Mouse (Mus musculus): ENCODE results near the gene Zfhx3. TPM values are rescaled to one million over a fixed set of nuclear protein-coding genes. Genes with fewer than 3 reads are reported as not detected.

Gene Zfhx3
- total RNA-seq, 2 experiments from 2014 or later, result 0.38 to 0.43 TPM

- ATAC-seq (replicated peaks; ENCODE audit: low FRiP score, poor library complexity, severe bottlenecking), result no peak
Observed at GRCm38 (mm10) chr8:108920151-108920550, 977.7 kb downstream of the Zfhx3 start.

GRCm38 (mm10) chr8:108923161-108923560 is 980.7 kb downstream of the Zfhx3 start:
- no peak for ATAC-seq (replicated peaks; ENCODE audit: low FRiP score, poor library complexity, severe bottlenecking)

DNA sequence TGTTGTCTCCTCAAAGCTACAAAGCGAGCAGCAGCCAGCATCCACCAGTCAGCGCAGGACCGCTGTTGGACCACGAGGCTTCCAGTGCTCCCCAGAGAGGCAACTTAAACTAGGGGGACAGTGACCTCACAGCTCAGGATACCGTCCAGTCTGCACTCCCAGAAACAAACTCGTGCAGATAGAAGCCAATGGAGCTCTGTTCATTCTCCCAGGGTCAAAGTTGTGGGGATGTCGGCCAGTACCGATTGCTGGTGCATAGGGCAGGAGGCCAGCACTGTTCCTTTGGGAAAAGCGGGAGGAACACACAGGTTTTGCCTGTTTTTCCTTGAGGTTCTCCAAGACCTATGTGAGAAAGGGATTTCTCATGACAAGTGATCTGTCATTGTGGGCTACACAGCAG is 982.1 kb downstream of the Zfhx3 start:
- no peak for ATAC-seq (replicated peaks; ENCODE audit: low FRiP score, poor library complexity, severe bottlenecking)

DNA sequence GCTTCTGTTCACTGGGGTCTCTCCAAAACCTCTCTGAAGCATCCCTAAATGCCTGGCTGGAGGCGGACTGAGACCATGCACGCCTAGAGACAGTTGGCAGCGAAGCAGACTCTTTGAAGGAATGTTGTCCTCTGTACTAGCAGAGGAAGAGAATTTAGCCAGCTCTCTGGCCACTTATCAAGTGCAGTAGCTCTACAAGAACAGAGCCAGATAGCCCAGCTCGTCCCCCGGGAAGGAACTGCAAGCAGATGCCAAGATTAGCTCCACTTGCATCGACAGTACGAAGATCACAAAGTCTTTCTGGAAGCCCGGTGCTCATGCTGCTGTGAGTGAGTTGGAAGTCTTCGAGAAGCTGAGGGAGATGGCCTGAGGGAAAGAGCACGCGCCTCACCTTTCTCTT is 983.7 kb downstream of the Zfhx3 start:
- ATAC-seq (replicated peaks; ENCODE audit: low FRiP score, poor library complexity, severe bottlenecking), result no peak

DNA sequence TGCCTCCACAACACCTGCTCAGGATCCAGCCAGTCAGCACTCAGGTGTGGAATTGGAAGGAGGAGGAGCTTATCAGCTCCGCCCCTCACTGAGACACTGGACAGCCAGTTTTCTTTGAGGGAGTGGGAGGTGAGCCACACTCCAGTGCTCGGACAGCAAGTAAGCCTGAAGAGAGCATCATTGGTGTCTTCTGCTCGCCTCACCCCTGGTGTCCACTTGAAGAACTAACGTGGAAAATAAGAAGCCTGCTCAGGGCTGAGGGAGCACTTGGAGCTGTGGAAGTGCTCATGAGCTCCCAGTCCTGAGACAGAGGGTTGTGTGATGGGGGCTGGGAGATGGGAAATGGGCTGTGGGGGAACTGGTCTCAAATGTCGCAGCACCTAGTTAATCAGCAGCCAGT is 988.2 kb downstream of the Zfhx3 start:
- no peak for ATAC-seq (replicated peaks; ENCODE audit: low FRiP score, poor library complexity, severe bottlenecking)

GRCm38 (mm10) chr8:108931837-108932236 is 989.4 kb downstream of the Zfhx3 start:
- ATAC-seq (replicated peaks; ENCODE audit: low FRiP score, poor library complexity, severe bottlenecking), result no peak

DNA sequence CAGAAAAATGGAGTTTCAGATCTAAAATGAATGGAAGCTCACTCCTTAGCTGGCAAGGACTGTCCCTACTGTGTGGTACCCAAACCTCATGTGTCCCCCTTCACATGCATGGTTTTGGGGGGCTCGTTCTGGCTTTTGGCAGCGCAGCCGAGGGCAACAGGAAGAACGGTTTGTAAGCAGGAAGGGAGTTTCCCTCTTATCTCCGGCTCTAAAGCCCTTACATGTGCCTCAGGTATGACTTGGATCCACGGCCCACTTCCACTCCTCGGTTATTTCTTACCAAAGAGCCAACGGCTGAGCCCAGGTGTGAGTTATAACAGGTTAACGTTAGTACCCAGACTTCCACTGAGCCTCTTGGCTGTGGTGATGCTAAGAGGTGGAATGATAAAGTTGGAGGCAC is 990.3 kb downstream of the Zfhx3 start:
- no peak for ATAC-seq (replicated peaks; ENCODE audit: low FRiP score, poor library complexity, severe bottlenecking)

- no peak for ATAC-seq (replicated peaks; ENCODE audit: low FRiP score, poor library complexity, severe bottlenecking)
Observed at GRCm38 (mm10) chr8:108935834-108936694, 993.6 kb downstream of the Zfhx3 start.

- ATAC-seq (replicated peaks; ENCODE audit: low FRiP score, poor library complexity, severe bottlenecking), result no peak
Observed at GRCm38 (mm10) chr8:108936695-108937448, 994.4 kb downstream of the Zfhx3 start.

GRCm38 (mm10) chr8:108937904-108938455 is 995.5 kb downstream of the Zfhx3 start:
- no peak for ATAC-seq (replicated peaks; ENCODE audit: low FRiP score, poor library complexity, severe bottlenecking)

DNA sequence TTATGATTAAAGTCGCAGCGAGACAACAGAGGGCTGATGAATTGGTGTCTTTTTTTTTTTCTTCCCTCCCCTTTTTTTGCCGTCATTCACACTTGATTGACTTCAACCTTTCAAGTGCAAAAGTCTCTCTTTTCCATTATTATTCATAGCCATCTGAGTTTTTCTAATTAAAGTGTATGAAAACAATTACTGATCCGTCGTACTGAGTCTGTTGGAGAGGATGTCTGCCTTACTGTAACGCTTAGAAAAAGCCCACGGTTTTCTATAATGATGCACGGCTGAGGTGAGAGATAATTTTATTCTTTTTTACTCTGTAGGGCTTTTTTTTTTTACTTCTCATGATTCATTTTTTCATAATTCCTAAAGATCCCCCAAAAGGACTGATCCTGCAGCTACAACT is 1000.2 kb downstream of the Zfhx3 start:
- ATAC-seq (replicated peaks; ENCODE audit: low FRiP score, poor library complexity, severe bottlenecking), result no peak

- no peak for ATAC-seq (replicated peaks; ENCODE audit: low FRiP score, poor library complexity, severe bottlenecking)
Observed at GRCm38 (mm10) chr8:108943132-108943531, 1000.7 kb downstream of the Zfhx3 start.

GRCm38 (mm10) chr8:108944312-108944711 is 1001.9 kb downstream of the Zfhx3 start:
- no peak for ATAC-seq (replicated peaks; ENCODE audit: low FRiP score, poor library complexity, severe bottlenecking)

- ATAC-seq (replicated peaks; ENCODE audit: low FRiP score, poor library complexity, severe bottlenecking), result no peak
Observed at GRCm38 (mm10) chr8:108950311-108950710, 1007.9 kb downstream of the Zfhx3 start.

DNA sequence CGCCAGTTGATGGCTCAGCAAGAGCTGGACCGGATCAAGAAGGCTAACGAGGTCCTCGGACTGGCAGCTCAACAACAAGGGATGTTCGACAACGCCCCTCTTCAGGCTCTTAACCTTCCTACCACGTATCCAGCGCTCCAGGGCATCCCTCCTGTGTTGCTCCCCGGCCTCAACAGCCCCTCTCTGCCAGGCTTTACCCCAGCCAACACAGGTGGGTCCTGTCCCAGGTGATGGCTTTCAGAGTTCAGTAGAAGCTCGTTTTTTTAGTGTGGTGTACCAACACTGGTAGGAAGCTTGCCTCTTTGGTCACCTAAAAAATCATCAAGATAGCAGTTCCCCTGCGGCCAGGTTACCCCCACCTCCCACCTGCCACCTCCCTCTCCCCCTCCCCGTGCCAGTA is 1009.1 kb downstream of the Zfhx3 start:
- no peak for ATAC-seq (replicated peaks; ENCODE audit: low FRiP score, poor library complexity, severe bottlenecking)

DNA sequence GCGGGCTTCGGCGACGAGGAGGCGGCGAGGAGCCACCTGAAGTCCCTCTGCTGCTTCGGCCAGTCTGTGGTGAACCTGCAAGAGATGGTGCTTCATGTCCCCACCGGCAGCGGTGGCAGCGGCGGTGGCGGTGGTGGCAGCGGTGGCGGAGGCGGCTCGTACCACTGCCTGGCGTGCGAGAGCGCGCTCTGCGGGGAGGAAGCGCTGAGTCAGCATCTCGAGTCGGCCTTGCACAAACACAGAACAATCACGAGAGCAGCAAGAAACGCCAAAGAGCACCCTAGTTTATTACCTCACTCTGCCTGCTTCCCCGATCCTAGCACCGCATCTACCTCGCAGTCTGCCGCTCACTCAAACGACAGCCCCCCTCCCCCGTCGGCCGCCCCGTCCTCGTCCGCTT is 1014.0 kb downstream of the Zfhx3 start:
- no peak for ATAC-seq (replicated peaks; ENCODE audit: low FRiP score, poor library complexity, severe bottlenecking)

- no peak for ATAC-seq (replicated peaks; ENCODE audit: low FRiP score, poor library complexity, severe bottlenecking)
Observed at GRCm38 (mm10) chr8:108962516-108962915, 1020.1 kb downstream of the Zfhx3 start.

DNA sequence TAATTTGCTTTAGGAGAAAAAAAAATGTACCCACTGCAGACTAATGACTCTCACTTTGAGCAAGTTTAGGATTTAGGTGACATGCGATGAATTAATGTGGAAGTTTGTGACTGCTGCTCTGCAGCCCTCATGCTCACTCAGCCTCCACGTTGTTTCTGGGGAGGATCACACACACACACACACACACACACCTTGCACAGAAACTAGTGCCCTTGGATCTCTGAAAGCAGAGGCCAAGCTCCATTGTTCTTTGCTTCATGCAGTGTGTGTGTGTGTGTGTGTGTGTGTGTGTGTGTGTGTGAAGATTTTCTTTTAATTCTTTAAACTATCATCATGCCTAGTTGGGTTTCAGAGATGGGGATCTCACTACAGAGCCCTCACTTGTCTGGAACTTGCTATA is 1020.7 kb downstream of the Zfhx3 start:
- ATAC-seq (replicated peaks; ENCODE audit: low FRiP score, poor library complexity, severe bottlenecking), result no peak

GRCm38 (mm10) chr8:108966041-108966440 is 1023.6 kb downstream of the Zfhx3 start:
- ATAC-seq (replicated peaks; ENCODE audit: low FRiP score, poor library complexity, severe bottlenecking), result no peak

- ATAC-seq (replicated peaks; ENCODE audit: low FRiP score, poor library complexity, severe bottlenecking), result no peak
Observed at GRCm38 (mm10) chr8:108973639-108974325, 1031.3 kb downstream of the Zfhx3 start.
